Mouse (Mus musculus) stomach, embryonic 14.5 days (tissue): ENCODE measurements around the gene Mthfs. TPM values are rescaled to one million over a fixed set of nuclear protein-coding genes. Genes with fewer than 3 reads are reported as not detected.

ENCODE experiments used
- polyA plus RNA-seq: library from polyadenylated mRNA; unstranded; fragments of >200 nt; fragmentation: Nextera tagmentation; extraction: Ambion mirVana; gene quantifications from 2 replicates; pipeline ENCODE4 v1.2.1, GENCODE M21; 2014

The Mthfs gene
- polyA plus RNA-seq, 1 experiment from 2014 or later = 24.0 TPM

Other genes starting within 250 kb of the Mthfs start
- gene Trim43b, start 117.8 kb upstream of the Mthfs start, polyA plus RNA-seq = not detected in 2 replicates
- gene Bcl2a1b, start 11.5 kb upstream of the Mthfs start, polyA plus RNA-seq = 3.1 and 4.1 TPM in 2 replicates
- not detected in 2 replicates for gene Gm29094, start 11.3 kb upstream of the Mthfs start, polyA plus RNA-seq